Mouse (Mus musculus) forebrain, embryonic 11.5 days (tissue): ENCODE data around the gene Glb1. TPM values are rescaled to one million over a fixed set of nuclear protein-coding genes. Genes with fewer than 3 reads are reported as not detected.

Source experiments
- ATAC-seq: fragments of 200-750 bp; cut with Nextera tagmentation; replicated peaks from 2 replicates; pipeline ENCODE4 v1.8.0; 2017; ENCODE audit warnings: moderate TSS enrichment; ENCODE audit not compliant: low FRiP score
- DNase-seq: peaks from one replicate; pipeline ENCODE4 v3.0.0-alpha.2; 2017; ENCODE audit warnings: low spot score
- H3K27ac ChIP-seq: fragments of 300-500 bp; sonication (generic); 2 replicates; pipeline ENCODE4 v1.5.1; 2014; ENCODE audit warnings: low read depth, low read length
- H3K27me3 ChIP-seq: fragments of 300-500 bp; sonication (generic); 2 replicates; pipeline ENCODE4 v1.6.1; 2014; ENCODE audit warnings: mild to moderate bottlenecking, low read length, mixed read lengths; ENCODE audit not compliant: control insufficient read depth, insufficient read depth
- H3K36me3 ChIP-seq: fragments of 300-500 bp; sonication (generic); 2 replicates; pipeline ENCODE4 v1.6.1; 2014; ENCODE audit warnings: mild to moderate bottlenecking, low read length, moderate library complexity, mixed read lengths; ENCODE audit not compliant: control insufficient read depth, insufficient read depth
- H3K4me1 ChIP-seq: fragments of 300-500 bp; sonication (generic); replicated peaks from 2 replicates; pipeline ENCODE4 v1.6.1; 2014; ENCODE audit warnings: low read length, mixed read lengths; ENCODE audit not compliant: control insufficient read depth, insufficient read depth
- H3K4me2 ChIP-seq: fragments of 300-500 bp; sonication (generic); 2 replicates; pipeline ENCODE4 v1.6.1; 2014; ENCODE audit warnings: low read depth, mild to moderate bottlenecking, low read length, moderate library complexity, mixed read lengths; ENCODE audit not compliant: severe bottlenecking
- H3K4me3 ChIP-seq: fragments of 300-500 bp; sonication (generic); 2 replicates; pipeline ENCODE4 v1.5.1; 2014; ENCODE audit warnings: low read depth, low read length
- H3K9ac ChIP-seq: fragments of 300-500 bp; sonication (generic); 2 replicates; pipeline ENCODE4 v1.6.1; 2014; ENCODE audit warnings: low read length
- H3K9me3 ChIP-seq: fragments of 300-500 bp; sonication (generic); 2 replicates; pipeline ENCODE4 v1.6.1; 2016; ENCODE audit warnings: low read length, mixed read lengths; ENCODE audit not compliant: control insufficient read depth
- WGBS: fragments of 180-500 bp; shearing (Covaris S2); extraction: QIAGEN DNeasy Blood & Tissue Kit; methylation state at CpG from one replicate; pipeline ENCODE4 v1.1.7; 2014; 5-methylcytosine and 5-hydroxymethylcytosine counted together
- polyA plus RNA-seq: library from polyadenylated mRNA; unstranded; fragments of >200 nt; fragmentation: Nextera tagmentation; extraction: Ambion mirVana; gene quantifications from 2 replicates; pipeline ENCODE4 v1.2.1, GENCODE M21; 2014

The Glb1 gene
- polyA plus RNA-seq, 1 experiment from 2014 or later = 21.6 TPM

- no peaks in the 10 kb centered on the region for H3K4me1 ChIP-seq
- no peak overlapping the region for H3K4me3 ChIP-seq
- ATAC-seq (no peak), DNase-seq (no peak)
- 92% methylated on average over 9 of the region's 9 CpGs for WGBS
- H3K27me3 ChIP-seq = no peaks in the 10 kb centered on the region
- H3K27ac ChIP-seq = no peak overlapping the region
- no peak overlapping the region for H3K4me2 ChIP-seq
- no peak overlapping the region for H3K9ac ChIP-seq
- H3K36me3 ChIP-seq = no peaks in the 10 kb centered on the region
- H3K9me3 ChIP-seq = no peaks in the 10 kb centered on the region
Measured at GRCm38 (mm10) chr9:114442225-114442624, 41.3 kb downstream of the Glb1 start.

GRCm38 (mm10) chr9:114442893-114443292 is 42.0 kb downstream of the Glb1 start:
- no peak overlapping the region for H3K9ac ChIP-seq
- no peak overlapping the region for H3K4me3 ChIP-seq
- no peak overlapping the region for H3K27ac ChIP-seq
- H3K4me2 ChIP-seq = no peak overlapping the region
- no peaks in the 10 kb centered on the region for H3K36me3 ChIP-seq
- no peaks in the 10 kb centered on the region for H3K4me1 ChIP-seq
- 85% methylated on average over 9 of the region's 9 CpGs for WGBS
- H3K9me3 ChIP-seq = no peaks in the 10 kb centered on the region
- DNase-seq (no peak), ATAC-seq (no peak)
- no peaks in the 10 kb centered on the region for H3K27me3 ChIP-seq

- no peaks in the 10 kb centered on the region for H3K27me3 ChIP-seq
- H3K9ac ChIP-seq = no peak overlapping the region
- no peak overlapping the region for H3K4me2 ChIP-seq
- no peaks in the 10 kb centered on the region for H3K4me1 ChIP-seq
- DNase-seq (no peak), ATAC-seq (no peak)
- WGBS = 95% methylated on average over 8 of the region's 8 CpGs
- H3K4me3 ChIP-seq = no peak overlapping the region
- no peak overlapping the region for H3K27ac ChIP-seq
- H3K9me3 ChIP-seq = no peaks in the 10 kb centered on the region
- no peaks in the 10 kb centered on the region for H3K36me3 ChIP-seq
Measured at GRCm38 (mm10) chr9:114443351-114443750, 42.5 kb downstream of the Glb1 start.

- ATAC-seq = no peak
- H3K4me3 ChIP-seq = no peak overlapping the region
- H3K9me3 ChIP-seq = no peaks in the 10 kb centered on the region
- no peak overlapping the region for H3K4me2 ChIP-seq
- 96% methylated on average over 8 of the region's 8 CpGs for WGBS
- H3K4me1 ChIP-seq = no peaks in the 10 kb centered on the region
- H3K27me3 ChIP-seq = no peaks in the 10 kb centered on the region
- no peaks in the 10 kb centered on the region for H3K36me3 ChIP-seq
- no peak for DNase-seq
- H3K27ac ChIP-seq = no peak overlapping the region
- no peak overlapping the region for H3K9ac ChIP-seq
Measured at GRCm38 (mm10) chr9:114446887-114447286, 46.0 kb downstream of the Glb1 start.

- WGBS = 86% methylated on average over 5 of the region's 5 CpGs
- H3K9me3 ChIP-seq = no peaks in the 10 kb centered on the region
- no peak for ATAC-seq
Measured at GRCm38 (mm10) chr9:114448700-114449099, 47.8 kb downstream of the Glb1 start.

GRCm38 (mm10) chr9:114449120-114449754 is 48.4 kb downstream of the Glb1 start:
- no peaks in the 10 kb centered on the region for H3K4me1 ChIP-seq
- no peak overlapping the region for H3K27ac ChIP-seq
- H3K9me3 ChIP-seq = no peaks in the 10 kb centered on the region
- DNase-seq = no peak
- no peak for ATAC-seq
- no peak overlapping the region for H3K4me3 ChIP-seq
- no peaks in the 10 kb centered on the region for H3K27me3 ChIP-seq
- no peak overlapping the region for H3K9ac ChIP-seq
- H3K4me2 ChIP-seq = no peak overlapping the region
- 88% methylated on average over 13 of the region's 13 CpGs for WGBS
- no peaks in the 10 kb centered on the region for H3K36me3 ChIP-seq

More at GRCm38 (mm10) chr9:114448700-114449099, 47.8 kb downstream of the Glb1 start:
- DNase-seq = no peak
- H3K4me3 ChIP-seq = no peak overlapping the region
- H3K4me1 ChIP-seq = no peaks in the 10 kb centered on the region
- no peak overlapping the region for H3K27ac ChIP-seq
- no peak overlapping the region for H3K9ac ChIP-seq
- no peaks in the 10 kb centered on the region for H3K27me3 ChIP-seq
- H3K36me3 ChIP-seq = no peaks in the 10 kb centered on the region
- no peak overlapping the region for H3K4me2 ChIP-seq

- Histone ChIP-seq H3K9ac (no peak overlapping the region), H3K36me3 (no peaks in the 10 kb centered on the region), H3K27ac (no peak overlapping the region), H3K4me1 (no peaks in the 10 kb centered on the region), H3K4me3 (no peak overlapping the region), H3K9me3 (no peaks in the 10 kb centered on the region), H3K27me3 (no peaks in the 10 kb centered on the region), H3K4me2 (no peak overlapping the region)
- DNase-seq (no peak), ATAC-seq (no peak)
- 88% methylated on average over 7 of the region's 7 CpGs for WGBS
Measured at GRCm38 (mm10) chr9:114451615-114452014, 50.7 kb downstream of the Glb1 start.

- no peak overlapping the region for H3K4me2 ChIP-seq
- no peak overlapping the region for H3K9ac ChIP-seq
- DNase-seq (no peak), ATAC-seq (no peak)
- no peak overlapping the region for H3K4me3 ChIP-seq
- no peaks in the 10 kb centered on the region for H3K4me1 ChIP-seq
- H3K36me3 ChIP-seq = no peaks in the 10 kb centered on the region; the same call in 1 of the 2 replicates
- 85% methylated on average over 6 of the region's 6 CpGs for WGBS
- H3K27ac ChIP-seq = no peak overlapping the region
- H3K27me3 ChIP-seq = no peaks in the 10 kb centered on the region
- H3K9me3 ChIP-seq = no peaks in the 10 kb centered on the region
Measured at GRCm38 (mm10) chr9:114452418-114452817, 51.5 kb downstream of the Glb1 start.

- Histone ChIP-seq H3K9me3 (no peaks in the 10 kb centered on the region), H3K9ac (no peak overlapping the region), H3K27me3 (no peaks in the 10 kb centered on the region), H3K4me3 (no peak overlapping the region), H3K4me2 (no peak overlapping the region), H3K36me3 (no peaks in the 10 kb centered on the region; the same call in 1 of the 2 replicates), H3K27ac (no peak overlapping the region), H3K4me1 (no peaks in the 10 kb centered on the region)
- no peak for DNase-seq
- WGBS = 93% methylated on average over 2 of the region's 2 CpGs
- no peak for ATAC-seq
Measured at GRCm38 (mm10) chr9:114455420-114455819, 54.5 kb downstream of the Glb1 start.
